In genomic region chr14:76698718-76699402, GRCm38 (mm10) we compare ENCODE assay signal across 9 mouse cellular contexts.
DNase-seq lines count a peak whose midpoint lies in the region.
"Had no signal": no experiment of that assay in that cellular context is flagged by ENCODE, and none has a peak within 500 bp of the region (broad histone marks: within the 10 kb centered on the region; RNA-seq: fewer than 3 reads in every experiment).

No protein-coding gene starts in this region.

- H3K27ac ChIP-seq in limb, embryonic 10.5 days, result peak overlapping the region; percentile 71
- H3K27ac ChIP-seq: limb, embryonic 13.5 days had no signal

- H3K4me3 ChIP-seq in limb, embryonic 10.5 days, result no peak overlapping the region
- H3K4me3 ChIP-seq: limb, embryonic 13.5 days had no signal

- peak; percentile 31 for DNase-seq in urinary bladder, adult 2 months (ENCODE audit: low spot score)
- no peak for DNase-seq in urinary bladder, postnatal 25 days (ENCODE audit: low spot score)
- peak; percentile 80 for DNase-seq in fat pad, adult 2 months (ENCODE audit: extremely low read depth, low read depth, low spot score)
- no peak for DNase-seq in limb, embryonic 10.5 days (ENCODE audit: low spot score)
- no peak for DNase-seq in cerebellum, adult 11 months
- no peak for DNase-seq in thymus, postnatal 14 days
- DNase-seq in gastrocnemius, postnatal 25 days, result no peak
- DNase-seq in frontal cortex, adult 2 months (ENCODE audit: extremely low spot score in 1 of 2, low spot score in 1 of 2), result no peak

- no peaks in the 10 kb centered on the region for H3K27me3 ChIP-seq in limb, embryonic 10.5 days (ENCODE audit: low read depth, poor library complexity, severe bottlenecking)
- H3K27me3 ChIP-seq: limb, embryonic 13.5 days had no signal

- no peaks in the 10 kb centered on the region for H3K36me3 ChIP-seq in limb, embryonic 10.5 days
- H3K36me3 ChIP-seq: limb, embryonic 13.5 days had no signal

- 38% methylated on average over 4 of the region's 4 CpGs for WGBS in limb, embryonic 10.5 days

- no peaks in the 10 kb centered on the region for H3K9me3 ChIP-seq in limb, embryonic 10.5 days (replicated peaks)
- H3K9me3 ChIP-seq: limb, embryonic 13.5 days had no signal

- H3K4me1 ChIP-seq in limb, embryonic 10.5 days, result peaks cover 64% of the 10 kb centered on the region

Comparison
In these comparisons a context has a peak if more than half of its experiments do, and no peak if none do; other contexts are left out.
1. DNase-seq: peak in urinary bladder, adult 2 months (single experiment) and fat pad, adult 2 months (single experiment); none in urinary bladder, postnatal 25 days (single experiment), limb, embryonic 10.5 days (single experiment), cerebellum, adult 11 months (single experiment), thymus, postnatal 14 days (single experiment), gastrocnemius, postnatal 25 days (single experiment) and frontal cortex, adult 2 months (0 of 2).